Mouse (Mus musculus) G1E-ER4 (cell line): ENCODE data around the gene Pdlim1. TPM values are rescaled to one million over a fixed set of nuclear protein-coding genes. Genes with fewer than 3 reads are reported as not detected.

Experiments used
- GATA1 ChIP-seq: IDR thresholded peaks from one replicate; pipeline ENCODE4 v1.8.0; 2012; ENCODE audit warnings: low read length, inconsistent platforms
- polyA plus RNA-seq: library from polyadenylated mRNA; stranded (reverse); fragments of >175 nt; gene quantifications from 2 replicates; pipeline ENCODE4 v1.2.3, GENCODE M21; 2012

The Pdlim1 gene
- not detected in 2 replicates for polyA plus RNA-seq

DNA sequence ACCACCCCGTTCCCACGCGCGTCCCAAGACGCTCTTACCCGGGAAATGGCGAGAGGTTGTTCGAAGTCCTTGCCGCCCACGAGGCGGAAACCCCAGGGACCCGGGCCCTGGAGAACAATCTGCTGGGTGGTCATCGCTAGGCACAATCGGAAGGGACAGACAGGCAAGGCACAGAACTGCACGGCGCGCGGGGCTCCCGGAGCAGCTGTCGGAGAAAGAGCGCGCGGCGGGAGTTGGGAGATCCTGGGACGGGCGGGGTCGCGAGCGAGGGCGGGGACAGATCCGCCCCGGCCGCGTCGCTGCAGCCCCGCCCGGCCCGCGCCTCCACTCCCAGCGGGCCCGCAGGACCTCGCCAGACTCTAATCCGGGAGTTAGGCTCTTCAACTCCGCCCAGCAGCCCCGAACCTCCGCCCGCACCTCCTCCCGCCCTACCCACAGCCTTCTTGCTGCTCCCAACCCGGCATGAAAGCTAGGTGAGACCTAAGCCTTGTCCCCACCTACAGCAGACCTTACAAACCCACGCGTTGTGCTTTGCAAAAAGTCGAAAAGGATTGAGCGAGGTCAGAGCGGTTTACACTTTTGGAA is at the start of gene Pdlim1:
Gene Pdlim1, minus strand, starts transcription at position 535 of the 585 bp plus-strand sequence.
- TF ChIP-seq GATA1, result no peak

GRCm38 (mm10) chr19:40319199-40319598 is 47.6 kb upstream of the Pdlim1 start:
- TF ChIP-seq GATA1, result no peak

- no peak for TF ChIP-seq GATA1
Observed at GRCm38 (mm10) chr19:40318511-40318910, 46.9 kb upstream of the Pdlim1 start.

DNA sequence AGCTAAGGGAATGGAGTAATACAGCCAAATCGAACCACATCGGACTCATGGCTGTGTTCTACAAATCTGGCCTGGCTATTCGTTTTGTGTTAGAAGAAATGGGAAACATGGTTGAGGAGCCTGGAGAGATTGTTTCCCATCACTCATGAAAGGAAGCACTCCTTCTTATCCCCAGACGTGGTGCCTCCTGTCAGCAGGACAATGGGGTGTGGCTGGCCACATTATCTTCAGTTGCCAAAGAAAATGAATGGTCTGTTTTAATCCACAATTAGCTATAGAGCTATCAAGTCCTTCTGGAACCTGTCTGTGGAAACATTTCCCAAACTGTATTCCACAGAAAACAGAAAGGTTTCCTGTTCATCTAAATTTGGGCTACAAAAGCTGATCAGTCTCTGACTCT is 45.4 kb upstream of the Pdlim1 start:
- no peak for TF ChIP-seq GATA1

- no peak for TF ChIP-seq GATA1
Observed at GRCm38 (mm10) chr19:40314252-40314651, 42.6 kb upstream of the Pdlim1 start.

DNA sequence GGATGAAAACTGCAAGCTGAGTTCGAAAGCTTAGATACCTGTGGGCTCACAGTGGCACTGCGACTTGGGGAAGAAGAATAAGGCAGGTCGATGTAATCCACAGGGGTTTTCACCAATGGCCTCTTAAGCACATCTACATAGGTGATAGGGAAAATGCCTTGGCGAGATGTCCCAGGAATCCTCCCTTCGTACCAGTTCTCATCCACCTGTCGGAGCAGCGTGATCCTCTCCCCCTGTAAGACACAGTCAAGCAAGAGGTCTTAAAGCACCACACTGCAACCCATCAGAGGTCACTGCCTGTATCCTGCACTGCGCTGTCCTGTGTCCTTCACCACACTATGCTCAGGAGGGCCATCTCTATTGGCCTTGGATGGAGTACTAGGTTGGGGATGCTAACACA is 40.0 kb upstream of the Pdlim1 start:
- TF ChIP-seq GATA1, result no peak

DNA sequence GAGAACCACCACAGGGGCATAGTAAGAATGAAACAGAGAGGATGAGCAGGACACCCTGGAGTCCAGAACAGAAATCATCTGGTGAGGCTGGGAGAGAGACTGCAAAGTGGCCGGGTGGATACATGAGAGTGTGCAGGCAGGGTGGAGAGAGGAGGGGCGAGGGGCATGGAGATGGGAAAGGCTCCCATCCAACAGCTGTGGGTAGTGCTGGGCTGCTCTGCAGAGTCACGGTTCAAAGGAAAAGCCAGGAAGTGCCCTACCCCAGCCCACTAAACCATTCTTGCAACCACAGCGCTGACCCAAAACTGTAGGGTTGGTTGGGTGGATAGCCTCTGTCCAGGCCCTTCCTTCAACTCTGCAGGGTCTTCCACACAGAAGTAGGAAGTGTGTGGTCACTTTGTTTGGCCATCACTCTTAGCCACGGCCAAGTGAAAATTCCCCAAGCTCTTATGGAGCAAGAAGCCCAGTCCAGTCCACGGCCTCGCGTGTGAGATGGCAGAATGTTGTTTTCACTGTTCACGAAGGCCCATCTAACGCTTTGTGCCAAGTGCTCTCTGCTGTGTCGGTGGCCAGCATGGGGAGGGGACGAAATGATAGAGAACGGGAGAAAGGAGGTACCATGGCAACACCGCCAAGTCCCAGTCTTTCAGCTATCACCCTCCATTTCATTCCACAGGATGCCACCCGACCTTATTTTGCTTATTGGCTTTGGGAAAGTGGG is 38.9 kb upstream of the Pdlim1 start:
- no peak for TF ChIP-seq GATA1

GRCm38 (mm10) chr19:40309911-40310310 is 38.3 kb upstream of the Pdlim1 start:
- no peak for TF ChIP-seq GATA1

DNA sequence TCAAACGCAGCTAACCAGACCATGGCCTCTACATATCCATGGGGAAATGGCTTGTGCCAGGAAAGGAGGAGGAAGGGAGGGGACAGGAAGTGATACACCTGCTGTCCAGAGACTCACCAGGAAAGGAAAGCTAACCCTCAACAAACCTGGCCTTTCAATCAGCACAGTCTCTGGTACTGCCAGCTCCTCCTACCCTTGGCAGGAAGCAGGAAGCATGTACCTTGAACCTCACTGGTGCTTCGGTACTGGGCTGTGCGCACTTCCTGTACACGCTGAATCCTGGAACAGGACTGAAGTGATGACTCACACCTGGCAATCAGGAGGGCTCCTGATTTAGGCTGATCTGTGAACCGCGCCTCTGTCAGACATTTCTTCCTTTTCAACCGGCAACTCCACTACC is 35.9 kb upstream of the Pdlim1 start:
- TF ChIP-seq GATA1, result no peak

DNA sequence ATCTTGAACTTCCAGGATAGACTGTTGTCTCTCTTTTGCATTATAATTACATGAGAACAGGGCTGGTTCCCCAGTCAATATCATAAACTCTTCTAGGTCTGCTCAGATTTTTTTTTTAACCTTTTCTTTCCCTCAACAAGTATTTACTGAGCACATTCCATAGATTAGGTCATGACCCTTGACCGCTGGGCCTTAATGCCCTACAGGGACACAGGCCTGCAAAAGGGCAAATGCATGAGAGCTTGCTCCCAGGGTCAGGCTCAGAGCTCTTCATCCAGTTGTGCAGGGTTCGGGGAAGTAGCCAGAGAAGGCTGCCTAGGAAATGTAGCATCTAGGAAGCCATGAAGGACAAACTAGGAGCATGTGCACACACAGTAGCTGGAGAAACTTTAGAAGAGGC is 35.0 kb upstream of the Pdlim1 start:
- TF ChIP-seq GATA1, result no peak

- no peak for TF ChIP-seq GATA1
Observed at GRCm38 (mm10) chr19:40305456-40305855, 33.8 kb upstream of the Pdlim1 start.

GRCm38 (mm10) chr19:40302916-40303315 is 31.3 kb upstream of the Pdlim1 start:
- no peak for TF ChIP-seq GATA1

- no peak for TF ChIP-seq GATA1
Observed at GRCm38 (mm10) chr19:40302477-40302876, 30.8 kb upstream of the Pdlim1 start.

- TF ChIP-seq GATA1, result no peak
Observed at GRCm38 (mm10) chr19:40299983-40300759, 28.5 kb upstream of the Pdlim1 start.

DNA sequence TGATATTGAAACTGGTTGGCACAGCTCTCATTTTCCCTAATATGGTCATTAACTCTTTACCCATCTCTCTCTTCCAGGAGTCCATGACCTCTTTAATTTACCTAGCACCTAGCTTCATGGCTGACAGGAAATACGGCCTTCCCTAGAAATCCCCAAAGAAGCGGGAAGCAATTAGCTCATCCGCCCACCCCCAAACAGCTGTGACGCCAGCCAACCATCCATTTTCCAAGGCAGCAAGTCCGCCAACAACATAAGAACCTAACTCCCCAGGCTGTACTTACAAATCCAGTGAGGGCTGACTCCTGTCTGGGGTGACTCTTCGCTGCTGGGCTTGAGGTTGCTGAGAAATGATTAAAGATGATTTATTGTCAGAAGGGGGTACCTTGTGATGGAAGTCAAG is 27.5 kb upstream of the Pdlim1 start:
- TF ChIP-seq GATA1, result no peak

GRCm38 (mm10) chr19:40298574-40298973 is 26.9 kb upstream of the Pdlim1 start:
- TF ChIP-seq GATA1, result no peak

DNA sequence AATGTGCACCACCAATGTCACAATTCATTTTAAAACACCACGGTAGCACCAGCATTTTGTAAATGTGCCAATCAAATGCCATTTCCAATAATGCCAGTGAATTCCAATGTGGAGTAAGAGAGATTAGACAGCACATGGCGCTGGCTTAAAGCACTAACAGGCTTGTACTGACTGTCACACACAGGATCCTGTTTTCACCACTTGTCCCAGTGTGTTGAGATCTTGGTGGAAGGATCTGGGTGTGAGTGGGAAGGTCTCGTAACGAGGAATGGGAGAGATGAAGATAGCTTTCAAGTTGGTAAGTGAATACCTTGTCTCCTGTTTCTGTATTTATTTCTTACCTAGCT is 26.1 kb upstream of the Pdlim1 start:
- no peak for TF ChIP-seq GATA1
